Mouse (Mus musculus) neural tube, embryonic 13.5 days (tissue): ENCODE data around the gene Scrg1. TPM values are rescaled to one million over a fixed set of nuclear protein-coding genes. Genes with fewer than 3 reads are reported as not detected.
"Not testable (repeated sequence)": the region's sequence is repeated elsewhere in the genome, so short reads cannot be mapped to it uniquely, and the experiment has no call there.

Source experiments
- ATAC-seq: fragments of 200-750 bp; cut with Nextera tagmentation; 2 replicates; pipeline ENCODE4 v1.8.0; 2017; ENCODE audit warnings: low read depth, mild to moderate bottlenecking, moderate TSS enrichment, moderate library complexity
- H3K27ac ChIP-seq: fragments of 300-500 bp; sonication (generic); replicated peaks from 2 replicates; pipeline ENCODE4 v1.5.1; 2015; ENCODE audit warnings: moderate library complexity, mild to moderate bottlenecking, inconsistent platforms
- H3K27me3 ChIP-seq: fragments of 300-500 bp; sonication (generic); 2 replicates; pipeline ENCODE4 v1.6.1; 2015; ENCODE audit warnings: mild to moderate bottlenecking, inconsistent platforms
- H3K36me3 ChIP-seq: fragments of 300-500 bp; sonication (generic); 2 replicates; pipeline ENCODE4 v1.6.1; 2015; ENCODE audit warnings: mild to moderate bottlenecking, inconsistent platforms
- H3K4me1 ChIP-seq: fragments of 300-500 bp; sonication (generic); replicated peaks from 2 replicates; pipeline ENCODE4 v1.6.1; 2015; ENCODE audit warnings: inconsistent platforms
- H3K4me2 ChIP-seq: fragments of 300-500 bp; sonication (generic); 2 replicates; pipeline ENCODE4 v1.6.1; 2015; ENCODE audit warnings: inconsistent platforms, mild to moderate bottlenecking, moderate library complexity
- H3K4me3 ChIP-seq: fragments of 300-500 bp; sonication (generic); 2 replicates; pipeline ENCODE4 v1.5.1; 2015; ENCODE audit warnings: mild to moderate bottlenecking, inconsistent platforms
- H3K9ac ChIP-seq: fragments of 300-500 bp; sonication (generic); 2 replicates; pipeline ENCODE4 v1.6.1; 2015; ENCODE audit warnings: moderate library complexity, mild to moderate bottlenecking, inconsistent platforms
- H3K9me3 ChIP-seq: fragments of 300-500 bp; sonication (generic); 2 replicates; pipeline ENCODE4 v1.6.1; 2016; ENCODE audit warnings: inconsistent platforms
- WGBS: fragments of 180-500 bp; shearing (Covaris S2); methylation state at CpG from one replicate; pipeline ENCODE4 v1.1.7; 2015; 5-methylcytosine and 5-hydroxymethylcytosine counted together
- polyA plus RNA-seq: library from polyadenylated mRNA; unstranded; fragments of >200 nt; fragmentation: Nextera tagmentation; extraction: Ambion mirVana; gene quantifications from 2 replicates; pipeline ENCODE4 v1.2.1, GENCODE M21; 2015

Scrg1 gene
- polyA plus RNA-seq, 1 experiment from 2014 or later, result 2.3 TPM

DNA sequence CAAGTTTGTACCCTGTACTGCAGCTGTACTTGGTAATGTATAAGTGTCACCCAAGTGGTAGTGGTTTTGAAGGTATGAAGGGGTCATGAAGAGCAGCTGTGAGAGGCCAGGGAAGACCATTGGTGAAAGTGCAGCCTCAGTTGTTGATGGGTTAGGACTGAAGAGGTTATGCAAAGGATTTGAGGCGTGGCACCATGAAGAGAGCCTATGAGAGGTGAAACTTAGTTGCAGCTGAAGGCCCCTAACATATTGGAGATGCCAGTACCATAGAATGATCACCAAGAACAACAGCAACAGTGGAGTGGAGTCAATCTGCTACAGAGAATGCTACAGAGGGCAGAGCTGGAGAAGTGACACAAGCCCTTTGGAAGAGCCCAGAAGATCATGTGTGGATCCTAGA is 33.6 kb downstream of the Scrg1 start:
- Histone ChIP-seq H3K36me3 (no peaks in the 10 kb centered on the region), H3K27ac (no peak overlapping the region), H3K27me3 (no peaks in the 10 kb centered on the region), H3K4me1 (peaks cover 17% of the 10 kb centered on the region), H3K9me3 (no peaks in the 10 kb centered on the region), H3K4me3 (no peak overlapping the region), H3K9ac (no peak overlapping the region), H3K4me2 (no peak overlapping the region)
- ATAC-seq, result no peak
- WGBS, result 100% methylated on average over 1 of the region's 1 CpGs

DNA sequence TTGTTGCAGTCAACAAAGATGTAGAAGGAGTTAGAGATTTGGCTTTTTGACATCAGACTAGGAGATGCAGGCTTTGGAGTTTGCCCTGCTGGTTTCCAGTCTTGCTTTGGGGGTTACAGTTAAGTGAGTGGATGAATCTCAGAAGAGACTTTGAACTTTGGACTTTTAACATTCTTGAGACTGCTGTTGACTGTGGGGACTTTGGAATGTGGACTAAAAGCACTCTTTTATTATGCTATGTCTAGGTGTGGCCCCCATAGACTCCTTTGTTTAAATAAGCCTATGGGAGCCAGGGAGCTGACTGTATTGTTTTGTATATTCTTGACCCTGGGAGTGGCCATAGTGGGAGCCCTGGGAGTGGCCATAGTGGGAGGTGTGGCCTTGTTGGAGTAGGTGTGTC is 34.2 kb downstream of the Scrg1 start:
- no peak overlapping the region for H3K4me2 ChIP-seq
- no peaks in the 10 kb centered on the region for H3K27me3 ChIP-seq

DNA sequence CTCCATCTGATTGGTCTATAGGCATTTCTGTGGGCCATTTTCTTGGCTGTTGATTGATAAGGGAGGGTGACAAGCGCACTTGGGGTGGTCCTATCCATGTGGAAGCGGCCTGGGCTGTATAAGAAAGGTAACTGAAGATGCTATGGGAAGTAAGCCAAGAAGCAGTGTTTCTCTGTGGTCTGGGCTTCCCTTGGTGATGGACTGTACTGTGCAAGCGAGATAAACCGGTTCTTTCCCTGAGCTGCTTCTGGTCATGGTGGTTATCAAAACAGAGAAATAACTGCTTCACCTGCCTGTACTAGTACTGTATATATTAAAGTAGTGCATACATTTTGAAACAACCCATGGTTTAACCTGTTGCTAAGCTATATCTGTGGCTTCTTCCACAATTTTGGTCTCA is 36.1 kb downstream of the Scrg1 start:
- no peak for ATAC-seq
- H3K27me3 ChIP-seq, result no peaks in the 10 kb centered on the region
- WGBS, result 95% methylated on average over 4 of the region's 4 CpGs
- H3K4me2 ChIP-seq, result no peak overlapping the region
- H3K9ac ChIP-seq, result no peak overlapping the region
- H3K36me3 ChIP-seq, result no peaks in the 10 kb centered on the region
- H3K9me3 ChIP-seq, result no peaks in the 10 kb centered on the region
- H3K4me1 ChIP-seq, result peaks cover 6% of the 10 kb centered on the region; the same call in 1 of the 2 replicates
- no peak overlapping the region for H3K4me3 ChIP-seq
- H3K27ac ChIP-seq, result no peak overlapping the region

More for the DNA sequence above, 34.2 kb downstream of the Scrg1 start:
- no peak for ATAC-seq
- H3K27ac ChIP-seq, result no peak overlapping the region
- no peaks in the 10 kb centered on the region for H3K36me3 ChIP-seq
- peaks cover 17% of the 10 kb centered on the region for H3K4me1 ChIP-seq
- no peaks in the 10 kb centered on the region for H3K9me3 ChIP-seq
- no peak overlapping the region for H3K4me3 ChIP-seq
- H3K9ac ChIP-seq, result no peak overlapping the region

DNA sequence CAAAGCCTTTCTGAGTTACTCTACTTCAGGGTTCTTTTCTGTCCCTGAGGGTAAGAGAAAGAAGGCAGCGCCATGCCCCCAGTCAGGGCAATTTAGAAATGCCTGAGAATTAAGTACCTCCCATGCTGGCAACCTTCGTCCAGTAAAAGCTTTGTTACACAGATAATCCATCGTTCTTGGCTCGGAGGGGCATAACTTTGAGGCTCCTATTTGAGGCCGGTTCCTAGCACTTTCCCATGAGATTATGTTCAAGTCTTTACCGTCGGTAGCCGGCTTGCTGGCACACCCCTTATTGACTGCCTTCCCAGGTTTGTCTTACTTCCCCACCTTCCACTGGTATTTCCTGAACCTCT is 42.7 kb downstream of the Scrg1 start:
- WGBS, result 38% methylated on average over 8 of the region's 8 CpGs
- H3K27ac ChIP-seq, result no peak overlapping the region
- peak overlapping the region; percentile 37 for H3K4me2 ChIP-seq
- no peaks in the 10 kb centered on the region for H3K9me3 ChIP-seq
- H3K27me3 ChIP-seq, result no peaks in the 10 kb centered on the region
- ATAC-seq, result no peak; the same call in 1 of the 2 replicates
- no peaks in the 10 kb centered on the region for H3K36me3 ChIP-seq
- peaks cover 11% of the 10 kb centered on the region for H3K4me1 ChIP-seq
- H3K4me3 ChIP-seq, result no peak overlapping the region
- no peak overlapping the region; the same call in 1 of the 2 replicates for H3K9ac ChIP-seq

DNA sequence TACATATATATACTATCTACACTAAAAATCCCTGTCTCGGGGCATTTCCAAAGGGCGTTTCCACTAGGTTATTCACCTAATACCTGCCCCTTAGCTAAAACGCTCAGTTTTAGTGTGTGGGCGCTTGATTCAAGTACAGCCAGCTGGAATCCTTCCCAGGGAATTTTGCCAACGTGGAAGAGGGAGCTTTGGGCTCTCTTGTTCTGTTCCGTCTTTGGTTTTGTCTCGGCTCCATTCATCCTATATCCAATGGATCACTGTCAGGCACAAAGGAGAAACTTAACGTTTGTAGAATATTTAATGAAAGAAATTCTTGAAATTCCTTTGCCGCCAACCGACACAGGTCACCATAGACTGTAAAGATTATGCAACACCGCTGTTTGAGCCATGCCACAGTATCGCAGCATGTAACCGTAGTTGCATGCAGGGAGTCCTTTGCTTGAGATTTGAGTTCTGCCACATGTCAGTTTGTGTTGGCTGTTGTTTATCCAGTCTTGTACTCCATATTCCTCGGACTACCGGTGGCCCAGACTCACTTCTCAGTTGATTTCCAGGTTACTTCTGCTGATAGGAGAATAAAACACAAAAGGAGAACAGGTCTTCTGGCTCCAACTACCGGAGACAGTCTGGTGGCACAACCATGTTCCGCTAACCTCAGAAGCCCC is 43.3 kb downstream of the Scrg1 start:
- Histone ChIP-seq H3K9ac (no peak overlapping the region; the same call in 1 of the 2 replicates), H3K27ac (no peak overlapping the region; the same call in 1 of the 2 replicates), H3K27me3 (no peaks in the 10 kb centered on the region), H3K9me3 (no peaks in the 10 kb centered on the region), H3K4me1 (peaks cover 11% of the 10 kb centered on the region), H3K4me3 (no peak overlapping the region), H3K4me2 (peak overlapping the region; percentile 37), H3K36me3 (no peaks in the 10 kb centered on the region)
- peak; percentile 67 for ATAC-seq
- 38% methylated on average over 17 of the region's 17 CpGs for WGBS

DNA sequence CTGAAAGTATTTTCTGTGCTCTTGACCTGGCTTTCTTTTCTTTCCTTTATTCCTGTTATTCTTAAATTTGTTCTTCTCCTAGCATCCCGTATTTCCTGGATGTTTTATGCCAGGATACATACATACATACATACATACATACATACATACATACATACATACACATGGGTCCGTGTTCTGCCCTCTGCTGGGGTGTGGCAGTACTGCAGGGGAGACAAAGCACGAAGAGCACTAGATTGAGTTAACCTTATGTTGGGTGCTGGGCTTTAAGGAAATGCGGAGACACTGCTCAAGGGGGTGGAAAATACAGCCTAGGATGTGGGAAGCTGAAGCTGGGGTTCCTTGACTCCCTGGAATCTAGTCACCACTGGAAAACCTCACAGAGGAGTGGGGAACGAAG is 47.9 kb downstream of the Scrg1 start:
- no peaks in the 10 kb centered on the region for H3K27me3 ChIP-seq
- 52% methylated on average over 5 of the region's 5 CpGs for WGBS
- H3K4me2 ChIP-seq, result no peak overlapping the region
- H3K9me3 ChIP-seq, result no peaks in the 10 kb centered on the region
- H3K4me3 ChIP-seq, result no peak overlapping the region
- no peaks in the 10 kb centered on the region for H3K36me3 ChIP-seq
- H3K4me1 ChIP-seq, result peaks cover 8% of the 10 kb centered on the region
- H3K9ac ChIP-seq, result no peak overlapping the region
- H3K27ac ChIP-seq, result no peak overlapping the region
- ATAC-seq, result 0 out of 2 replicates have a peak, but pooled peaks have one; percentile 41

GRCm38 (mm10) chr8:57505500-57505899 is 49.8 kb downstream of the Scrg1 start:
- H3K4me2 ChIP-seq, H3K27ac ChIP-seq, H3K4me3 ChIP-seq, H3K4me1 ChIP-seq, H3K27me3 ChIP-seq, ATAC-seq, H3K9ac ChIP-seq, H3K36me3 ChIP-seq, H3K9me3 ChIP-seq: not testable (repeated sequence)
- 90% methylated on average over 1 of the region's 1 CpGs for WGBS

DNA sequence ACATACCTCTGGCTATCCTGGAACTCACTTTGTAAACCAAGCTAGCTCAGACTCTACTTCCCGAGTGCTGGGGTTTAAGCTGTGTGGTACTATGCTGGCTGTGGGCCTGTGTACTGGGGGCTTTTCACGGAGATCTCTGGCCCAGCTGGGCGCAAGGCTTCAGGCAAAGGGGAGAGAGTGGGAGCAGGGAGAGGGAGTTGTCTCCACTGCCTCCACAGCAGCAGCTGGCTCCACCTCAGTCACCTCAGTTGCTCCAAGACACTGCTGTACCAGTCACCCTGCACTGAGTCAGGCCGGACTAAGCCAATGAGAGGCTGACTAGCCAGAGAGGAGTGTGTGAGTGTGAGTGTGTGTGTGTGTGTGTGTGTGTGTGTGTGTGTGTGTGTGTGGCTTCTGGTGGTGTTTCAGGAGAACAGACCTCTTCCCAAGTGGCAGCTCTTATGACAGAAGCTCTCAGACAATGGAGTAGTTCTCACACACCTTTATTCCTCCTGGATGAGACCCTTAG is 51.9 kb downstream of the Scrg1 start:
- Histone ChIP-seq H3K9me3 (no peaks in the 10 kb centered on the region), H3K27ac (no peak overlapping the region), H3K27me3 (no peaks in the 10 kb centered on the region), H3K9ac (no peak overlapping the region), H3K4me2 (no peak overlapping the region), H3K4me3 (no peak overlapping the region), H3K36me3 (no peaks in the 10 kb centered on the region), H3K4me1 (peaks cover 4% of the 10 kb centered on the region; the same call in 1 of the 2 replicates)
- 88% methylated on average over 4 of the region's 4 CpGs for WGBS
- no peak for ATAC-seq

DNA sequence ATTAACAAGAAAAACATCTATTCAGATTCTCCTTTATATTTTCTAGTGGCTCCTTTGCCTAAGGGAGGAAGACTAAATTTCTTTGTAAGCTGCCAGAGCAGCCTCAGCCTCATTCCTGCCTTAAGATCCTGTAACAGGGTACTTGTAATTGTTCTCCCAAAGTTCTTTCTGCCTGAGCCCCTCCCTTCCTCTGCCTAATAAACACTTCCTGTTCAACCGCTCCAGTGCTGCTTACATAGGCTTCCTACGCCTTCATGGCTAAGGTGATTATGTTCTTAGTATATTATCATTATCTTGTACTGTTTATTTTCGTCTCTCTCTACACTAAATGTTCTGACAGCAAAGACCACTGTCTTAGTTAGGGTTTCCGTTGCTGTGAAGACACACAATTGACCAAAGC is 52.9 kb downstream of the Scrg1 start:
- Histone ChIP-seq H3K4me1 (peaks cover 9% of the 10 kb centered on the region), H3K9ac (no peak overlapping the region), H3K27ac (no peak overlapping the region), H3K27me3 (no peaks in the 10 kb centered on the region), H3K36me3 (no peaks in the 10 kb centered on the region), H3K9me3 (no peaks in the 10 kb centered on the region), H3K4me3 (no peak overlapping the region), H3K4me2 (no peak overlapping the region)
- ATAC-seq, result no peak
- 85% methylated on average over 4 of the region's 4 CpGs for WGBS

GRCm38 (mm10) chr8:57510791-57511315 is 55.1 kb downstream of the Scrg1 start:
- 2% methylated on average over 31 of the region's 31 CpGs for WGBS
- H3K27ac ChIP-seq, result peak overlapping the region; percentile 64
- H3K9ac ChIP-seq, result peak overlapping the region; percentile 71

GRCm38 (mm10) chr8:57511316-57512118 is 55.8 kb downstream of the Scrg1 start, which contains the start of gene Hmgb2:
Hmgb2 (plus strand) TSS chr8:57511907.
- H3K4me3 ChIP-seq, result peak within 1 kb of the TSS; percentile 82
- peak; percentile 100 for ATAC-seq

More at GRCm38 (mm10) chr8:57510791-57511315, 55.1 kb downstream of the Scrg1 start:
- peak overlapping the region; percentile 82 for H3K4me3 ChIP-seq
- no peaks in the 10 kb centered on the region for H3K9me3 ChIP-seq
- no peak for ATAC-seq
- peaks cover 10% of the 10 kb centered on the region for H3K4me1 ChIP-seq
- H3K27me3 ChIP-seq, result no peaks in the 10 kb centered on the region
- no peaks in the 10 kb centered on the region for H3K36me3 ChIP-seq
- H3K4me2 ChIP-seq, result peak overlapping the region; percentile 95

More at GRCm38 (mm10) chr8:57511316-57512118, 55.8 kb downstream of the Scrg1 start, which contains the start of gene Hmgb2:
- WGBS, result under 1% methylated on average over 63 of the region's 63 CpGs
- H3K27me3 ChIP-seq, result no peaks in the 10 kb centered on the region
- H3K9ac ChIP-seq, result peak within 1 kb of the TSS; percentile 95
- peak within 1 kb of the TSS; percentile 95 for H3K4me2 ChIP-seq
- no peaks in the 10 kb centered on the region for H3K9me3 ChIP-seq
- peak within 1 kb of the TSS; percentile 99 for H3K27ac ChIP-seq
- 0 out of 2 replicates have a peak, but pooled peaks cover 5% of the 10 kb centered on the region for H3K36me3 ChIP-seq
- peaks cover 10% of the 10 kb centered on the region for H3K4me1 ChIP-seq
